Mouse (Mus musculus): ENCODE results near the gene Ncoa3. TPM values are rescaled to one million over a fixed set of nuclear protein-coding genes. Genes with fewer than 3 reads are reported as not detected.

Gene Ncoa3
- total RNA-seq, 1 experiment = 83.4 TPM

DNA sequence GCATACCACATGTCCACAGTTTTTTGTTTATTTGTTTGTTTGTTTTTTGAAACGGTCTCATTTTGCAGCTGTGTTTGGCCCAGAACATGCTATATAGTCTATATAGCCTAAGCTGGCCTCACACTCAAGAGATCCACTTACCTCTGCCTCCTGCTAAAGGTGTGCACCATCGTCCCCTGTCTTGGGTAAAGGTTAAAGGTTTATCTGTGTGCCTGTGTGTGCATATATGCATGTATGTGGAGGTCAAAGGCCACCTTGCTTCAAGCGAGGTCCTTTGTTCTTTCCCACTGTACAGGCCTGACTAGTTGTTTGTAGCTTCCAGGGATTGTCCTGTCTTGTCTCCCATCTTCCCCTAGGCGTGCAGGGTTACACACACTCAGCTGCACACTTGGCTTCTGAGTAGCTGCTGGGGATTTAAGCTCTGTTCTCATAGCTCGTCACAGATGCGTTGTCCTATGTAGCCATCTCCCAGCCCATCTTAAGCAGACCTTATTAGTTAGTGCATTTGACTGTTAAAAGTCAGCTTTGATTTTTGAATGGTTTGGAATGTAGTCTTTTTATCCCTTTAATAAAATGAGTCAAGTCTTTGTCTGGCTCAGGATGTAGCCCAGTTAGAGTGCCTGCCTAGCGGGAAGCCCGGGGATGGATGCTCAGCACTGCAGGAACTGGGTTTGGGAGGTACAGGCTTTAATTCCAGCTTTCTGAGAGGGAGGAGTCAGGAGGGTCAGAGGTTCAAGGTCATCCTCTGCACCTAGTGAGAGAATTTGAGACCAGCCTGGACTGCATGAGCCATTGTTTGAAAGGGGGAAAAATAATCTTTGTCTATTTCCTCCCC, 16.3 kb downstream of the Ncoa3 start:
- Histone ChIP-seq H3K9ac (ENCODE audit: insufficient read depth, low read depth, low read length, poor library complexity, severe bottlenecking) (no peak overlapping the region), H3K27ac (ENCODE audit: insufficient read depth, low read depth, low read length, poor library complexity, severe bottlenecking) (peak overlapping the region; percentile 80; the same call in 1 of the 2 replicates), H3K4me1 (ENCODE audit: control insufficient read depth in 2 of 2, insufficient read depth in 2 of 2, low read length in 2 of 2, poor library complexity in 1 of 2) (peaks cover 14 to 18% of the 10 kb centered on the region in 2 experiments), H3K4me3 (ENCODE audit: insufficient read depth in 1 of 2, low read depth in 1 of 2, low read length in 2 of 2, poor library complexity in 1 of 2, severe bottlenecking in 1 of 2) (no peak overlapping the region), H3K9me3 (ENCODE audit: control insufficient read depth, insufficient read depth, low read depth, low read length) (no peaks in the 10 kb centered on the region), H3K36me3 (ENCODE audit: control insufficient read depth, insufficient read depth, low read length, poor library complexity, severe bottlenecking) (peaks cover 3% of the 10 kb centered on the region; the same call in 1 of the 2 replicates)
- TF ChIP-seq ZC3H11A (IDR thresholded peaks at IDR 0.05; ENCODE audit: borderline replicate concordance, low read depth, low read length) (no peak), CHD2 (IDR thresholded peaks at IDR 0.05; ENCODE audit: low read depth, low read length) (peak; percentile 14; the same call in 1 of the 2 replicates), MAFK (IDR thresholded peaks at IDR 0.05; ENCODE audit: insufficient read depth, low read depth, low read length) (no peak), ZNF384 (IDR thresholded peaks at IDR 0.05; ENCODE audit: low read depth, low read length) (no peak), HCFC1 (IDR thresholded peaks at IDR 0.05; ENCODE audit: borderline replicate concordance, insufficient read depth, low read length) (0 out of 2 replicates have a peak, but pooled peaks have one; percentile 35)
- DNase-seq (ENCODE audit: low read depth, low spot score) = peak; percentile 76
- in situ Hi-C loops (cut with MboI; ENCODE audit: low sequenced_read_pairs in 2 of 2, unreplicated experiment in 2 of 2) = loop anchor here in 1 of 2 experiments (25.0 kb wide), 1 partner anchor 96 kb away; no protein-coding TSS in a partner anchor

DNA sequence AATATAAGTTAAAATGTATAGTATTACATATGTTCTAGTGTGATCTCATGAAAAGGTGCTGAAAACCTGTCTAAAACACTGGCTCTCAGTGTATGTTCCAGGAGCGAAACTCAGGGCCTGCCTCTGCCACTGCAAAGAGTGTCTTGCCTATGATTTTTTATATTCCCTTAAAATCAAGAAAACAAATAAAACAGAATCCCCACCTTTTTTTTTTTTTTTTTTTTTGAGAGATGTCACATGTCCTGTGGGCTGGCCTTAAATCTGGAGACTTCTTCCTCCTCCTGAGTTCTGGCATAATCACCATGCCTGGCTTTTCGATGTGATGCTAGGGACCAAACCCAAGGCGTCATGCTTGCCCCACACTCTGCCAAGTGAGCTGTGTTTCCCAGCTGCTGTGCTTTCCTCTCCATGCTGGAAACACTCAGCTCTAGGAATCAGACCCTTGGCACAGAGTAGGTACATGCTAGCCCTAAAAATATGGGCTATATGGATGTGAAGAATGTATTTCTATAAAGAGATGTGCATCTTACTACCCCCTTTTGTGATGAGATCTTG, 17.0 kb downstream of the Ncoa3 start:
- DNase-seq (ENCODE audit: low read depth, low spot score) = no peak
- H3K9me3 ChIP-seq (ENCODE audit: control insufficient read depth, insufficient read depth, low read depth, low read length) = no peaks in the 10 kb centered on the region
- peaks cover 3% of the 10 kb centered on the region; the same call in 1 of the 2 replicates for H3K36me3 ChIP-seq (ENCODE audit: control insufficient read depth, insufficient read depth, low read length, poor library complexity, severe bottlenecking)
- H3K4me3 ChIP-seq (ENCODE audit: insufficient read depth in 1 of 2, low read depth in 1 of 2, low read length in 2 of 2, poor library complexity in 1 of 2, severe bottlenecking in 1 of 2) = peak overlapping the region in 1 of 2 experiments; percentile 10; a peak in 1 of 4 replicates
- H3K9ac ChIP-seq (ENCODE audit: insufficient read depth, low read depth, low read length, poor library complexity, severe bottlenecking) = no peak overlapping the region
- in situ Hi-C loops (cut with MboI; ENCODE audit: low sequenced_read_pairs in 2 of 2, unreplicated experiment in 2 of 2) = loop anchor here in 1 of 2 experiments (25.0 kb wide), 1 partner anchor 97 kb away; no protein-coding TSS in a partner anchor
- TF ChIP-seq MAFK (IDR thresholded peaks at IDR 0.05; ENCODE audit: insufficient read depth, low read depth, low read length) (no peak), ZNF384 (IDR thresholded peaks at IDR 0.05; ENCODE audit: low read depth, low read length) (peak; percentile 93)
- H3K27ac ChIP-seq (ENCODE audit: insufficient read depth, low read depth, low read length, poor library complexity, severe bottlenecking) = peak overlapping the region; percentile 52; the same call in 1 of the 2 replicates
- peaks cover 16 to 18% of the 10 kb centered on the region in 2 experiments for H3K4me1 ChIP-seq (ENCODE audit: control insufficient read depth in 2 of 2, insufficient read depth in 2 of 2, low read length in 2 of 2, poor library complexity in 1 of 2)

DNA sequence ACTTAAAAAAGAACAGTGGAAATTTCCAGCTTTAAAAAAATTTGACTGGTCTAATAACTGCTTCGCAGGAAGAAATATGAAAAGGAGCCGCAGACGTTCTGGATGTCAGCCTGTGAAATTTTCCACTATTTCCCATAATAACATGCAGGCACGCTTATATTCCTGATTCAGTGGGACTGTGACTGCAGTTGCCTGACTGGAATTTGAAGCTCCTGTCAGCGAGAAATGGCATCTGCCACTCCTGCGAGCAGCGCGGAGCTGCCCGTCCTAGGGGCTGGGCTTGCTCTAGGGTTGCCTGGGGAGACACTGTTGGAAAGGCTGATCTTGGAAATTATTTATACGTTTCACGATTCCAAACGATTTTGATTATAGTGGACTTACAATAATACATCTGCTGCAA, 17.9 kb downstream of the Ncoa3 start:
- Histone ChIP-seq H3K36me3 (ENCODE audit: control insufficient read depth, insufficient read depth, low read length, poor library complexity, severe bottlenecking) (peaks cover 3% of the 10 kb centered on the region; the same call in 1 of the 2 replicates), H3K4me3 (ENCODE audit: insufficient read depth in 1 of 2, low read depth in 1 of 2, low read length in 2 of 2, poor library complexity in 1 of 2, severe bottlenecking in 1 of 2) (no peak overlapping the region), H3K9ac (ENCODE audit: insufficient read depth, low read depth, low read length, poor library complexity, severe bottlenecking) (no peak overlapping the region), H3K9me3 (ENCODE audit: control insufficient read depth, insufficient read depth, low read depth, low read length) (no peaks in the 10 kb centered on the region), H3K27ac (ENCODE audit: insufficient read depth, low read depth, low read length, poor library complexity, severe bottlenecking) (peak overlapping the region; percentile 25; the same call in 1 of the 2 replicates), H3K4me1 (ENCODE audit: control insufficient read depth in 2 of 2, insufficient read depth in 2 of 2, low read length in 2 of 2, poor library complexity in 1 of 2) (peaks cover 19% of the 10 kb centered on the region in 2 experiments)
- no peak for TF ChIP-seq HCFC1 (IDR thresholded peaks at IDR 0.05; ENCODE audit: borderline replicate concordance, insufficient read depth, low read length)
- in situ Hi-C loops (cut with MboI; ENCODE audit: low sequenced_read_pairs in 2 of 2, unreplicated experiment in 2 of 2) = loop anchor here in 1 of 2 experiments (25.0 kb wide), 1 partner anchor 98 kb away; no protein-coding TSS in a partner anchor
- DNase-seq (ENCODE audit: low read depth, low spot score) = no peak

DNA sequence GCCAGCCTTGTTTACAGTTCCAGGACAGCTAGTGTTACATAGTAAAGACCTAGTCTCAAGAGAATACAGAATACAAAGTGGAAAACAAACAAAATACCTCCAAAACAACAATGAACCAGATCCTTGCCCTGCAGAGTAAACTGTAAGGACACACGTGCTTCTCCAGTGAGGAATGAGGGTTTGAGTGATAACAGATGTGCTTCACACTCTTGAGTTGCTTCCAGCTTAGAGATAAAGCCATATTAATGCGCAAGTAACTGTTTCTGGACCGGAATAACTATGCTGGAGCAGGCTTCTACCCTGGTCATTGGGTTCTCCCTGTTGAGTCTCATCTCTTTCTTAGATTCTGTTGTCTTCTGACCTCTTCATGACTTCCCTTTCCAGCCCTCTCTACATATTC, 19.0 kb downstream of the Ncoa3 start:
- H3K4me3 ChIP-seq (ENCODE audit: insufficient read depth in 1 of 2, low read depth in 1 of 2, low read length in 2 of 2, poor library complexity in 1 of 2, severe bottlenecking in 1 of 2) = peak overlapping the region; percentile 13 to 22; a peak in 1 of 4 replicates
- in situ Hi-C loops (cut with MboI; ENCODE audit: low sequenced_read_pairs in 2 of 2, unreplicated experiment in 2 of 2) = loop anchor here in 1 of 2 experiments (25.0 kb wide), 1 partner anchor 99 kb away; no protein-coding TSS in a partner anchor
- H3K27ac ChIP-seq (ENCODE audit: insufficient read depth, low read depth, low read length, poor library complexity, severe bottlenecking) = peak overlapping the region; percentile 87; the same call in 1 of the 2 replicates

More for the DNA sequence above, 19.0 kb downstream of the Ncoa3 start:
- no peak for DNase-seq (ENCODE audit: low read depth, low spot score)
- no peaks in the 10 kb centered on the region for H3K9me3 ChIP-seq (ENCODE audit: control insufficient read depth, insufficient read depth, low read depth, low read length)
- H3K4me1 ChIP-seq (ENCODE audit: control insufficient read depth in 2 of 2, insufficient read depth in 2 of 2, low read length in 2 of 2, poor library complexity in 1 of 2) = peaks cover 19 to 20% of the 10 kb centered on the region in 2 experiments
- no peak for TF ChIP-seq MAFK (IDR thresholded peaks at IDR 0.05; ENCODE audit: insufficient read depth, low read depth, low read length)
- peaks cover 3% of the 10 kb centered on the region; the same call in 1 of the 2 replicates for H3K36me3 ChIP-seq (ENCODE audit: control insufficient read depth, insufficient read depth, low read length, poor library complexity, severe bottlenecking)
- H3K9ac ChIP-seq (ENCODE audit: insufficient read depth, low read depth, low read length, poor library complexity, severe bottlenecking) = peak overlapping the region; percentile 48; the same call in 1 of the 2 replicates

Measured in ES-E14 (cell line).